Comparison of ENCODE assay signal across 8 mouse cellular contexts in the genomic region with DNA sequence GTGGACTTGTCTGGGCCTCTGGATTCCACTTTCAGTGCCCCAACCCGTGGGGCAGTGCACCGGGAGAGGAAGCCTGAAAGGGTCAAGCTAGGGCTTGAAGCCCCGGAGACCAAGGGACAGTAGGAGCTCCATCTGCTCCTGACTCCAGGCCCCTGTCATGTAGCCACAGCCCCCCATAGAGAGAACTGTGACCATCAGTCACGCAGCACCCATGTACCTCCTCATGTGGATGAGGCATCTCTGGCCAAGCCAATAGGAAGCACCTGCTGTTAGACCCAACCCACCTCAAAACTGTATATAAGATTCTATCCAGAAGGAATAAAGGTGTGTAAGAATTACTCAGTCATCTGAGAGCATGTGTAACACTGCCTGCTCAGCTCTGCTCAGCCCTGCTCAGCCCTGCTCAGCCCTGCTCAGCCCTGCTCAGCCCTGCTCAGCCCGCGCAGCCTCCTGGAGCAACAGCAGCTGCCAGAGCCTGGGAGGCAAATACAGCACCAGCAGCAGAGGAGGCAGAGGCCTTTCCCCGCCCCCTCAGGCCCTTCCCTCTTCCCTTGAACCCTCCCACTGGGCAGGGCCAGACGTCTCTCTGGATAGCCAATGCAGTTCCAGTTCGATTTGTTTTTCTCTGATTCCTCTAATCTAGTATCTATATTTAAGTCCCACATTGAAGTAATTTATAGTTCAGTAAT.
DNase-seq lines count a peak whose midpoint lies in the region; ATAC-seq lines count a peak whose summit lies in the region.

No protein-coding gene starts in this region.

- H3K36me3 ChIP-seq in embryonic facial prominence, embryonic 13.5 days: no peaks in the 10 kb centered on the region
- H3K36me3 ChIP-seq in hindbrain, embryonic 12.5 days: no peaks in the 10 kb centered on the region
- no peaks in the 10 kb centered on the region for H3K36me3 ChIP-seq in limb, embryonic 13.5 days
- H3K36me3 ChIP-seq in midbrain, embryonic 16.5 days (ENCODE audit: control insufficient read depth, insufficient read depth, low read length): no peaks in the 10 kb centered on the region

- no peak overlapping the region; the same call in 1 of the 2 replicates for H3K4me3 ChIP-seq in embryonic facial prominence, embryonic 13.5 days
- no peak overlapping the region for H3K4me3 ChIP-seq in hindbrain, embryonic 12.5 days
- H3K4me3 ChIP-seq in limb, embryonic 13.5 days: no peak overlapping the region
- no peak overlapping the region for H3K4me3 ChIP-seq in midbrain, embryonic 16.5 days (ENCODE audit: low read depth, low read length)

- H3K27ac ChIP-seq in embryonic facial prominence, embryonic 13.5 days: no peak overlapping the region; the same call in 1 of the 2 replicates
- H3K27ac ChIP-seq in hindbrain, embryonic 12.5 days: no peak overlapping the region
- no peak overlapping the region for H3K27ac ChIP-seq in limb, embryonic 13.5 days
- H3K27ac ChIP-seq in midbrain, embryonic 16.5 days (ENCODE audit: low read length): no peak overlapping the region

- H3K9me3 ChIP-seq in embryonic facial prominence, embryonic 13.5 days: no peaks in the 10 kb centered on the region; the same call in 1 of the 2 replicates
- no peaks in the 10 kb centered on the region for H3K9me3 ChIP-seq in hindbrain, embryonic 12.5 days (replicated peaks)
- no peaks in the 10 kb centered on the region for H3K9me3 ChIP-seq in limb, embryonic 13.5 days
- no peaks in the 10 kb centered on the region for H3K9me3 ChIP-seq in midbrain, embryonic 16.5 days (replicated peaks; ENCODE audit: control insufficient read depth, low read length, poor library complexity, severe bottlenecking)

- peak overlapping the region; percentile 26 for H3K4me2 ChIP-seq in embryonic facial prominence, embryonic 13.5 days
- no peak overlapping the region; the same call in 1 of the 2 replicates for H3K4me2 ChIP-seq in hindbrain, embryonic 12.5 days (replicated peaks)
- H3K4me2 ChIP-seq in limb, embryonic 13.5 days (replicated peaks): 0 out of 2 replicates have a peak overlapping the region, but pooled peaks have one; percentile 3
- no peak overlapping the region for H3K4me2 ChIP-seq in midbrain, embryonic 16.5 days (ENCODE audit: low read length)

- DNase-seq in thymus, postnatal 25 days: peak; percentile 1
- DNase-seq in thymus, adult 18-20 months: no peak

- H3K4me1 ChIP-seq in embryonic facial prominence, embryonic 13.5 days: peaks cover 6% of the 10 kb centered on the region
- H3K4me1 ChIP-seq in hindbrain, embryonic 12.5 days: no peaks in the 10 kb centered on the region
- H3K4me1 ChIP-seq in limb, embryonic 13.5 days: no peaks in the 10 kb centered on the region
- H3K4me1 ChIP-seq in midbrain, embryonic 16.5 days (ENCODE audit: control insufficient read depth, insufficient read depth, low read length): no peaks in the 10 kb centered on the region

- ATAC-seq in embryonic facial prominence, embryonic 13.5 days (ENCODE audit: insufficient number of reproducible peaks, insufficient read depth, low FRiP score, low TSS enrichment, low read depth): peak; percentile 71; the same call in 1 of the 2 replicates
- peak; percentile 86 for ATAC-seq in hindbrain, embryonic 12.5 days (ENCODE audit: low FRiP score)
- peak; percentile 83 for ATAC-seq in limb, embryonic 13.5 days (ENCODE audit: low FRiP score, low read depth)
- ATAC-seq in midbrain, embryonic 16.5 days: peak; percentile 71
- no peak for ATAC-seq in inflammation-experienced regulatory T-cells, adult 6 months
- ATAC-seq in monocyte, adult 5-6 weeks (replicated peaks; ENCODE audit: insufficient number of reproducible peaks, low FRiP score, low TSS enrichment, poor library complexity, severe bottlenecking): no peak

- H3K9ac ChIP-seq in embryonic facial prominence, embryonic 13.5 days: no peak overlapping the region
- H3K9ac ChIP-seq in hindbrain, embryonic 12.5 days: no peak overlapping the region
- no peak overlapping the region; the same call in 1 of the 2 replicates for H3K9ac ChIP-seq in limb, embryonic 13.5 days
- no peak overlapping the region for H3K9ac ChIP-seq in midbrain, embryonic 16.5 days (ENCODE audit: low read depth, low read length)

- 34% methylated on average over 9 of the region's 9 CpGs for WGBS in embryonic facial prominence, embryonic 13.5 days
- 33% methylated on average over 9 of the region's 9 CpGs for WGBS in hindbrain, embryonic 12.5 days
- 37% methylated on average over 9 of the region's 9 CpGs for WGBS in limb, embryonic 13.5 days
- 39% methylated on average over 9 of the region's 9 CpGs for WGBS in midbrain, embryonic 16.5 days

- H3K27me3 ChIP-seq in embryonic facial prominence, embryonic 13.5 days: no peaks in the 10 kb centered on the region
- H3K27me3 ChIP-seq in hindbrain, embryonic 12.5 days: no peaks in the 10 kb centered on the region
- no peaks in the 10 kb centered on the region for H3K27me3 ChIP-seq in limb, embryonic 13.5 days
- H3K27me3 ChIP-seq in midbrain, embryonic 16.5 days (ENCODE audit: control insufficient read depth, insufficient read depth, low read depth, low read length): no peaks in the 10 kb centered on the region

Comparison
In these comparisons a context has a peak if more than half of its experiments do, and no peak if none do; other contexts are left out.
1. ATAC-seq: peak in embryonic facial prominence, embryonic 13.5 days (single experiment), hindbrain, embryonic 12.5 days (single experiment), limb, embryonic 13.5 days (single experiment) and midbrain, embryonic 16.5 days (single experiment); none in inflammation-experienced regulatory T-cells, adult 6 months (single experiment) and monocyte, adult 5-6 weeks (single experiment).
2. H3K4me2 ChIP-seq: peak in embryonic facial prominence, embryonic 13.5 days (single experiment) and limb, embryonic 13.5 days (single experiment); none in hindbrain, embryonic 12.5 days (single experiment) and midbrain, embryonic 16.5 days (single experiment).